Mouse (Mus musculus) lung, embryonic 16.5 days (tissue): ENCODE results near the gene Tmem191c. TPM values are rescaled to one million over a fixed set of nuclear protein-coding genes. Genes with fewer than 3 reads are reported as not detected.

Experiments
- ATAC-seq: fragments of 200-750 bp; cut with Nextera tagmentation; 2 replicates; pipeline ENCODE4 v1.8.0; 2017; ENCODE audit warnings: low read depth, mild to moderate bottlenecking, moderate library complexity
- H3K27ac ChIP-seq: fragments of 300-500 bp; sonication (generic); 2 replicates; pipeline ENCODE4 v1.5.1; 2014; ENCODE audit warnings: mild to moderate bottlenecking, control low read depth, low read length
- H3K27me3 ChIP-seq: fragments of 300-500 bp; sonication (generic); 2 replicates; pipeline ENCODE4 v1.6.1; 2014; ENCODE audit warnings: low read depth, low read length, mixed read lengths; ENCODE audit not compliant: control insufficient read depth, insufficient read depth
- H3K36me3 ChIP-seq: fragments of 300-500 bp; sonication (generic); 2 replicates; pipeline ENCODE4 v1.6.1; 2014; ENCODE audit warnings: low read length; ENCODE audit not compliant: control insufficient read depth, insufficient read depth
- H3K4me1 ChIP-seq: fragments of 300-500 bp; sonication (generic); replicated peaks from 2 replicates; pipeline ENCODE4 v1.6.1; 2014; ENCODE audit warnings: low read length, mixed read lengths; ENCODE audit not compliant: control insufficient read depth, insufficient read depth
- H3K4me2 ChIP-seq: fragments of 300-500 bp; sonication (generic); 2 replicates; pipeline ENCODE4 v1.6.1; 2014; ENCODE audit warnings: low read depth, low read length, control low read depth
- H3K4me3 ChIP-seq: fragments of 300-500 bp; sonication (generic); 2 replicates; pipeline ENCODE4 v1.5.1; 2014; ENCODE audit warnings: mild to moderate bottlenecking, low read length, control low read depth
- H3K9ac ChIP-seq: fragments of 300-500 bp; sonication (generic); 2 replicates; pipeline ENCODE4 v1.6.1; 2014; ENCODE audit warnings: low read length, control low read depth
- H3K9me3 ChIP-seq: fragments of 300-500 bp; sonication (generic); 2 replicates; pipeline ENCODE4 v1.6.1; 2016; ENCODE audit warnings: low read length; ENCODE audit not compliant: control insufficient read depth
- WGBS: fragments of 180-500 bp; shearing (Covaris S2); extraction: QIAGEN DNeasy Blood & Tissue Kit; methylation state at CpG from one replicate; pipeline ENCODE4 v1.1.7; 2014; 5-methylcytosine and 5-hydroxymethylcytosine counted together
- polyA plus RNA-seq: library from polyadenylated mRNA; unstranded; fragments of >200 nt; fragmentation: Nextera tagmentation; extraction: Ambion mirVana; gene quantifications from 2 replicates; pipeline ENCODE4 v1.2.1, GENCODE M21; 2015

Tmem191c gene
- polyA plus RNA-seq, 1 experiment from 2014 or later, result 8.5 TPM

DNA sequence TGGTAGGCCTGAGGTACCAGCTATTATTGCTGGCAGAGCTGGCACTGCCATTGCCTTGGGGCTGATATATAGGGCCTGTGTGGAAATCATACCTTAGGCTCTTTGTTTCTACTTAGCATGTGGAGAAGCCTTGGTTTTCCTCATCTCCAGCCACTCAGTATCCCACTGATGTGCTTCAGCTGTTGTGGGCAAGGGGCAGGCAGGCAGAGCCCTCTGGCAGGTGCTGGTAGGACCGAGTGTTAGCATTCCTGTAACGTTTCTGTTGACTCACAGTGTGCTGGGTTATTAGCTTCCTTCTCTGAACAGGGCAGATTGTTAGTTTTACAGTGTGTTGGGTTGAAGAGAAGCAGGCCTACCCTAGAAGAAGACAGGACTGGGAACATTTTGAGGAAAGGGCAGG, 20.6 kb upstream of the Tmem191c start:
- WGBS, result 33% methylated on average over 2 of the region's 2 CpGs
- no peak for ATAC-seq
- Histone ChIP-seq H3K9ac (no peak overlapping the region), H3K4me3 (no peak overlapping the region), H3K27me3 (no peaks in the 10 kb centered on the region), H3K9me3 (no peaks in the 10 kb centered on the region), H3K36me3 (peaks cover 13% of the 10 kb centered on the region), H3K27ac (no peak overlapping the region), H3K4me1 (peaks cover 37% of the 10 kb centered on the region), H3K4me2 (no peak overlapping the region)

DNA sequence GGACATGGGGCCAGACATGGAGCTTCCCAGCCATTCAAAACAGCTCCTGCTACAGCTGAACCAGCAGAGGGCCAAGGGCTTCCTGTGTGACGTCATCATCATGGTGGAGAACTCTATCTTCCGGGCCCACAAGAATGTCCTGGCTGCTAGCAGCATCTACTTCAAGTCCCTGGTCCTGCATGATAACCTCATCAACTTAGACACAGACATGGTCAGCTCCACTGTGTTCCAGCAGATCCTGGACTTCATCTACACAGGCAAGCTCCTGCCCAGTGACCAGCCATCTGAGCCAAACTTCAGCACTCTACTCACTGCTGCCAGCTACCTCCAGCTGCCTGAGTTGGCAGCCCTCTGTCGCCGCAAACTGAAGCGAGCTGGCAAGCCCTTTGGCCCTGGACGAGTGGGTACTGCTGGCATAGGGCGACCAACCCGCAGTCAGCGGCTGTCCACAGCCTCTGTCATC, 18.5 kb upstream of the Tmem191c start:
- 87% methylated on average over 9 of the region's 9 CpGs for WGBS
- H3K4me1 ChIP-seq, result peaks cover 22% of the 10 kb centered on the region
- H3K4me2 ChIP-seq, result no peak overlapping the region

DNA sequence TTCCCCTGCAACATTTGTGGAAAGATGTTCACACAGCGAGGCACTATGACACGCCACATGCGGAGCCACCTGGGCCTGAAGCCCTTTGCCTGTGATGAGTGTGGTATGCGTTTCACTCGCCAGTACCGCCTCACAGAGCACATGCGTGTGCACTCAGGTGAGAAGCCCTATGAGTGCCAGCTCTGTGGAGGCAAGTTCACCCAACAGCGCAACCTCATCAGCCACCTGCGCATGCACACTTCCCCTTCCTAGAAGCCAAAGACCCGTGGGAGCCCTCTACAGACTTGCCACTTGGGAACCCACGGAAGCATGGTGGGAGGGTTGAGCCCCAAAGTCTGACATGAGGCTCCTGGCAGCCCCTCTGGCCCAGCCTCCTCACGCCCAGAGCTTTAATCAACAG, 17.0 kb upstream of the Tmem191c start:
- Histone ChIP-seq H3K36me3 (peaks cover 16% of the 10 kb centered on the region), H3K9me3 (no peaks in the 10 kb centered on the region), H3K9ac (no peak overlapping the region), H3K27ac (no peak overlapping the region), H3K4me3 (no peak overlapping the region), H3K4me2 (no peak overlapping the region), H3K27me3 (no peaks in the 10 kb centered on the region), H3K4me1 (peaks cover 8% of the 10 kb centered on the region)
- ATAC-seq, result no peak
- 90% methylated on average over 12 of the region's 12 CpGs for WGBS

More for the DNA sequence above, 18.5 kb upstream of the Tmem191c start:
- Histone ChIP-seq H3K27me3 (no peaks in the 10 kb centered on the region), H3K9ac (no peak overlapping the region), H3K36me3 (peaks cover 16% of the 10 kb centered on the region), H3K9me3 (no peaks in the 10 kb centered on the region), H3K4me3 (no peak overlapping the region), H3K27ac (no peak overlapping the region)
- no peak for ATAC-seq

DNA sequence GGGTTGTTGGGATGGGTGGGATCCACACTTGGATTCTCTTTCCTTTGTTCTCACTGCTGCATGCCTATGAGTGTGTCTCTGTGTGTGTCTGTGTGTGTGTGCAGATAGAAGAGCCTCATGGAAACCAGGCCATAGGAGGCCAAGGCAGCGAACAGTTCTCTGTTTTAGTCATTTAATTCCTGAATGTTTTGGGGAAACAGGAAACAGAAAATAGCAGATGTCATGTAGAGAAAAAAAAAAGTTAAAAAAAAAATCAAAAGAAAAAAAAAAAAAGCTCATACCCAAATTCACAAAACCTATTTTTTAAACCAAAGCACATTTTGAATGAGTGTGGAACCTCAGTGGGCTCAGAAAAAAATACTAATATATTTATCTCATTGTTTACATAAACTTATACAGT, 14.5 kb upstream of the Tmem191c start:
- Histone ChIP-seq H3K4me2 (no peak overlapping the region), H3K36me3 (peaks cover 16% of the 10 kb centered on the region), H3K4me3 (no peak overlapping the region), H3K9ac (no peak overlapping the region), H3K27ac (no peak overlapping the region), H3K9me3 (no peaks in the 10 kb centered on the region), H3K4me1 (no peaks in the 10 kb centered on the region), H3K27me3 (no peaks in the 10 kb centered on the region)
- ATAC-seq, result no peak
- 78% methylated on average over 1 of the region's 1 CpGs for WGBS

DNA sequence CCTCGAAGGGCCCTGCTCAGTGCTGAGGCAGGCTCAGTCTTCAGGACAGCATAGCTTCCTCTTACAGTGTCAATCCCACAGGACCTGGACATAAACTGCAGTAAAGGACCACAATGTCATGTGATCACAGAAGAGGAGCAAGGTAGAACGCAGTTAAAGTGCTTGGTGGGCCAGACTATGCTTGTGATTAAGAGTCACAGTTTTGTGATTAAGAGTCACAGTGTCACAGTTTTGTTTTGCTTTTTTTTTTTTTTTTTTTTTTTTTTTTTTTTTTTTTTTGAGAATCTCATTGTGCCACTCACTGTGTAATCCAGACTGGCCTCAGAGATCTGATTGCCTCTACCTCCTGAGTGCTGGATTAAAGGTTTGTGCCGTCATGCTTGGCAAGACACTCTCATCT, 9.8 kb upstream of the Tmem191c start:
- no peak for ATAC-seq
- H3K4me3 ChIP-seq, result no peak overlapping the region
- H3K4me1 ChIP-seq, result no peaks in the 10 kb centered on the region
- 72% methylated on average over 3 of the region's 3 CpGs for WGBS
- no peak overlapping the region for H3K27ac ChIP-seq
- 0 out of 2 replicates have a peak, but pooled peaks cover 3% of the 10 kb centered on the region for H3K36me3 ChIP-seq
- H3K9ac ChIP-seq, result no peak overlapping the region
- no peaks in the 10 kb centered on the region for H3K27me3 ChIP-seq
- H3K9me3 ChIP-seq, result 0 out of 2 replicates have a peak, but pooled peaks cover 2% of the 10 kb centered on the region
- no peak overlapping the region for H3K4me2 ChIP-seq

DNA sequence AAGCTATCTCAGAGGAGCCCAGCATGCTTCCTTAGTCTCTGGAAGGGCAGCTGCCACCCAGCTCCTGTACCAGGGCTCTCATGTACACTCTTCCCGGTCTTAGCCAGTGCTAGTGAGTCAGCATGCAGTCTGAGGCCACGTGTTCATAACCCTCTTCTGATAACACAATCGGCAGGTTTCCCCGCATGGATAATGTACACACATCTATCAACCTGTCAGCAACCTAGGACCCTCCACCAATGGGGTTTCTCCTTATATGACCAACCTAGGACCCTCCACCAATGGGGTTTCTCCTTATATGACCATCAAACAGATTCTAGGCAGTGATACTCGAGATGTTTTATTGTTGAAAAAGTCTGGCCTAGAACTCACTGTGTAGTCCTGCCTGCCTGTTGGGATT, 7.9 kb upstream of the Tmem191c start:
- H3K9ac ChIP-seq, result no peak overlapping the region
- H3K4me2 ChIP-seq, result no peak overlapping the region
- no peak overlapping the region for H3K4me3 ChIP-seq
- WGBS, result 25% methylated on average over 5 of the region's 5 CpGs
- no peaks in the 10 kb centered on the region for H3K4me1 ChIP-seq
- 0 out of 2 replicates have a peak, but pooled peaks cover 2% of the 10 kb centered on the region for H3K9me3 ChIP-seq
- H3K27me3 ChIP-seq, result no peaks in the 10 kb centered on the region
- no peak overlapping the region for H3K27ac ChIP-seq
- no peak for ATAC-seq
- no peaks in the 10 kb centered on the region for H3K36me3 ChIP-seq

DNA sequence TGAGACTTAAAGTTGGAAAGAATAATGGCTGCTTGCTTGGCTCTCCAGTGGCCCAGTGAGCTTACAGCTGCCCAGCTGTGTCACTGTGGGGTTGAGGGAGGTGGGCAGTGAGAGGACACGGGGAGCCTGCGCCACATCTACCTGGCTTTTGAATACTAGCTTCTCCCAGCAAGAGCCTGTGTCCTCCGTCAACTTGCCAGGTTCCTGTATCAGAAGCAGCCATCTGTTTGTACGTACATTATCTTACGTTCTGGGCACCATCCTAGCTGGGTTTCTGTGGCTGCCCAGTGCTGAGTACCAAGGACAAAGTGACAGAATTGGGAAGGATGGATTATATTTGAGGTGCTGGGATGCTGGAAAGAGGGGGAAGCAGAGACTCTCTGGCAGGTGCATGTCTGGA, 6.0 kb upstream of the Tmem191c start:
- no peaks in the 10 kb centered on the region for H3K36me3 ChIP-seq
- no peak overlapping the region for H3K4me2 ChIP-seq
- H3K4me1 ChIP-seq, result no peaks in the 10 kb centered on the region
- 85% methylated on average over 5 of the region's 5 CpGs for WGBS
- H3K4me3 ChIP-seq, result no peak overlapping the region
- H3K9me3 ChIP-seq, result 0 out of 2 replicates have a peak, but pooled peaks cover 2% of the 10 kb centered on the region
- H3K27me3 ChIP-seq, result no peaks in the 10 kb centered on the region
- H3K9ac ChIP-seq, result no peak overlapping the region
- no peak overlapping the region for H3K27ac ChIP-seq
- ATAC-seq, result no peak

DNA sequence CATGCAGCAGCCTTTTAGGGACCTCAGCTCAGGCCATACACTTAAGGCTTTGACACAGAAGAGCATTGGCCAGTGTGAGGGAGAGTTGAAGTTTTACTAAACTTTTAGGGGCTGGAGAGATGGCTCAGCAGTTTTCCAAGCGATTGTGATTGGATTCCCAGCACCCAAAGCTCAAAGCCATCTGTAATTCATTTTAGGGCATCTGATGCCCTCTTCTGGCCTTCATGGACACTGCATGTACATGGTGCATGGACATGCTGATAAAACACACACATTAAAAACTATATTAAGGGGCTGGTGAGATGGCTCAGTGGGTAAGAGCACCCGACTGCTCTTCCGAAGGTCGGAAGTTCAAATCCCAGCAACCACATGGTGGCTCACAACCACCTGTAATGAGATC, 4.8 kb upstream of the Tmem191c start:
- Histone ChIP-seq H3K4me3 (no peak overlapping the region), H3K4me1 (no peaks in the 10 kb centered on the region), H3K27ac (no peak overlapping the region), H3K36me3 (no peaks in the 10 kb centered on the region), H3K9ac (no peak overlapping the region), H3K27me3 (no peaks in the 10 kb centered on the region), H3K4me2 (no peak overlapping the region), H3K9me3 (0 out of 2 replicates have a peak, but pooled peaks cover 2% of the 10 kb centered on the region)
- WGBS, result 68% methylated on average over 4 of the region's 4 CpGs
- no peak for ATAC-seq

DNA sequence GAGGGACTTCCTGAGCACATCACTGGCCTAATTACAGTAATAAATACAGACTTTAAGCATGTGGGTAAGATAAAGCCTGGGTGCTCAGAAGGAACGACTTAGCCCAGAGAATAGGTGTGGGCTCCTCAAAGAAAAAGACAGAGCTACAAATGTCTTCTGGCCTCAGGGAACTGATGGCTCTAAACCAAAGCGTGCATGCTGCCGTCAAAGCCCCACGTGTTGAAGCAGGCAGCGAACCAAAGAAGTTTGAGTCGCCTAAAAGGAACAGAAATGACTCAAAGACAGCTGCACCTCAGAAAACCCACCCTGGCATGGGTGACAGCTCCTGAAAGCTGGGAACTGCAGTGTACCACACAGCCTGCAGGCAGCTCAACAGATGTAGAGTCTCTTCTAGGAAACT, 4.0 kb upstream of the Tmem191c start:
- Histone ChIP-seq H3K4me1 (peaks cover 5% of the 10 kb centered on the region), H3K27me3 (peaks cover 1% of the 10 kb centered on the region; the same call in 1 of the 2 replicates), H3K9ac (no peak overlapping the region), H3K4me2 (no peak overlapping the region), H3K27ac (no peak overlapping the region), H3K4me3 (no peak overlapping the region), H3K9me3 (0 out of 2 replicates have a peak, but pooled peaks cover 2% of the 10 kb centered on the region), H3K36me3 (no peaks in the 10 kb centered on the region)
- no peak for ATAC-seq
- WGBS, result 82% methylated on average over 6 of the region's 6 CpGs
